8 mouse cellular contexts compared by ENCODE assay signal in genomic region chr6:125191332-125192015, GRCm38 (mm10). TPM values are rescaled to one million over a fixed set of nuclear protein-coding genes. Genes with fewer than 3 reads are reported as not detected.
A peak's percentile ranks its signal among the peaks of the same experiment; 100 is the strongest.
DNase-seq lines count a peak whose midpoint lies in the region; ATAC-seq lines count a peak whose summit lies in the region.

Ncapd2 (minus strand) TSS chr6:125191701.
Mrpl51 (plus strand) TSS chr6:125191801.

- H3K4me2 ChIP-seq in lung, embryonic 16.5 days (ENCODE audit: low read depth, low read length), result peak within 1 kb of the TSS; percentile 82

- peak; percentile 95 to 96 for ATAC-seq in hematopoietic stem cell, adult 5-6 weeks (replicated peaks in 1 of 2; ENCODE audit: insufficient read depth in 1 of 2, low FRiP score in 2 of 2, low TSS enrichment in 1 of 2, low read depth in 1 of 2, poor library complexity in 2 of 2, severe bottlenecking in 2 of 2)
- peak; percentile 97 for ATAC-seq in lung, embryonic 16.5 days (ENCODE audit: low read depth)

- under 1% methylated on average over 54 of the region's 54 CpGs for WGBS in lung, embryonic 16.5 days

- peak; percentile 92 for DNase-seq in MEL-GATA-1-ER (ENCODE audit: extremely low read depth, low read depth)
- DNase-seq in cerebellum, adult 8-10 months, result peak; percentile 96
- DNase-seq in forelimb bud, embryonic 11.5 days (ENCODE audit: low read depth, low spot score), result peak; percentile 98
- peak; percentile 90 for DNase-seq in layer of hippocampus, adult 9-10 months (ENCODE audit: low spot score)
- DNase-seq in ovary, postnatal 10 days (ENCODE audit: low spot score), result peak; percentile 88
- peak; percentile 96 to 98 for DNase-seq in thymus, postnatal 10 days (ENCODE audit: low spot score in 2 of 2)

- no peaks in the 10 kb centered on the region for H3K9me3 ChIP-seq in lung, embryonic 16.5 days (ENCODE audit: control insufficient read depth, low read length)

- H3K27ac ChIP-seq in lung, embryonic 16.5 days (ENCODE audit: low read length), result peak within 1 kb of the TSS; percentile 100

- peaks cover 17% of the 10 kb centered on the region for H3K4me1 ChIP-seq in lung, embryonic 16.5 days (replicated peaks; ENCODE audit: control insufficient read depth, insufficient read depth, low read length)

- peak within 1 kb of the TSS; percentile 81 for H3K9ac ChIP-seq in lung, embryonic 16.5 days (ENCODE audit: low read length)

- H3K36me3 ChIP-seq in lung, embryonic 16.5 days (ENCODE audit: control insufficient read depth, insufficient read depth, low read length), result peaks cover 17% of the 10 kb centered on the region

- no peaks in the 10 kb centered on the region for H3K27me3 ChIP-seq in lung, embryonic 16.5 days (ENCODE audit: control insufficient read depth, insufficient read depth, low read depth, low read length)

- H3K4me3 ChIP-seq in lung, embryonic 16.5 days (ENCODE audit: low read length), result peak within 1 kb of the TSS; percentile 74

RNA-seq across cellular contexts. Expression of gene Ncapd2, which starts in this region (rescaled TPM):
- 199 and 281 TPM in 2 replicates for total RNA-seq in hematopoietic stem cell, adult 5-6 weeks (2017)
- 123 and 135 TPM in 2 replicates for polyA plus RNA-seq in lung, embryonic 16.5 days (2015; fragmentation: Nextera tagmentation; extraction: Ambion mirVana)

RNA-seq across cellular contexts. Expression of gene Mrpl51, which starts in this region (rescaled TPM):
- 72.6 and 78.6 TPM in 2 replicates for total RNA-seq in hematopoietic stem cell, adult 5-6 weeks (2017)
- polyA plus RNA-seq in lung, embryonic 16.5 days (2015; fragmentation: Nextera tagmentation; extraction: Ambion mirVana), result 216 and 226 TPM in 2 replicates

Comparison
In these comparisons a context has a peak if more than half of its experiments do, and no peak if none do; other contexts are left out.
1. Peak in every context shown above with its lines: DNase-seq, ATAC-seq, H3K4me3 ChIP-seq and H3K27ac ChIP-seq.